Mouse (Mus musculus): ENCODE measurements around the gene Ipcef1. TPM values are rescaled to one million over a fixed set of nuclear protein-coding genes. Genes with fewer than 3 reads are reported as not detected.
"Not testable (repeated sequence)": the region's sequence is repeated elsewhere in the genome, so short reads cannot be mapped to it uniquely, and the experiment has no call there.

The Ipcef1 gene
- polyA plus RNA-seq, 3 experiments from 2014 or later = 59.2 to 108 (median 100) TPM

- ATAC-seq = peak; percentile 93
Measured at GRCm38 (mm10) chr10:7035547-7035946, 16.7 kb downstream of the Ipcef1 start.

DNA sequence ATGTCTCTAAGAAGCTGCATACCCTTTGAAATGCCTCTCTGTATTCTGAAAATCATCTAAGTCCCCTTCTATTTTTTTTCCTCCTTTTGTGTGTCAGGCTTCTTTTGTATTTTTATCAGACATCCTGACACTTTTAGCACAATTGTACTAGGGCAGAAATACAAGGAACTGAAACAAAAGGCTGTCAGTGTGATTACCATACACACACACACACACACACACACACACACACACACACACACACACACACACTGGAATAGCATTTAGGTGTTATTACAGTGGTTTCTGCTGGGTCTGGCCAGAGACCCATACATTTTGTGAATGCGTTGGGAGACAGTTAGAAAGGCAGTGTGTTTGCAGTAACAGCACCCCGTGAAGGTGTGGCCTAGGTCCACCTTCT, 18.8 kb downstream of the Ipcef1 start:
- no peak for ATAC-seq

- no peak for ATAC-seq
Measured at GRCm38 (mm10) chr10:7025028-7025427, 27.2 kb downstream of the Ipcef1 start.

- ATAC-seq = no peak
Measured at GRCm38 (mm10) chr10:7020551-7020950, 31.7 kb downstream of the Ipcef1 start.

DNA sequence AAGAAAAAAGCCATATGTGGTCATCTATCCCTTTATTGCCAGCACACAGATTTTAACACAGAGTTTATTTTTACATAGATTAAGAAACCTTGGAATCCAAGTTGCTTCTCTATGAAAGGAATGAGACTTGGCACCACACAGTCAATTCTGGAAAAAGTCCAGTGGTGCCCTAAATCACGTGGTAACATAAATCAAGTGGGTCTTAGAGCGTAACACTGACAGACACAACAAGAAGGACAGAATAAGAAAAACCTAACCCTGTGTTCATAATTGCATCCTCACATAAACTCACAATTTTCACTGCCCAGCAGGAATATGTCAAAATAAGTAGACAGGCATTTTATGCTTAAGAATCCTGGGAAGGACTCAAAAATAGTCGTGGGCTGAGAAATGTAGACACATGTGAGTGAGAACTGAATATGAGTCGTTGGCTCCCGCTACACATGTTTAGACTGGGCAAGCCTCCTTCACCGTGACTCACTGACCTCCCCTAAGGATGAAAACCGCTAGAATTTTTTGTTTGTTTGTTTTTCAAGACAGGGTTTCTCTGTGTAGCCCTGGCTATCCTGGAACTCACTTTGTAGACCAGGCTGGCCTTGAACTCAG, 32.4 kb downstream of the Ipcef1 start:
- no peak for ATAC-seq

DNA sequence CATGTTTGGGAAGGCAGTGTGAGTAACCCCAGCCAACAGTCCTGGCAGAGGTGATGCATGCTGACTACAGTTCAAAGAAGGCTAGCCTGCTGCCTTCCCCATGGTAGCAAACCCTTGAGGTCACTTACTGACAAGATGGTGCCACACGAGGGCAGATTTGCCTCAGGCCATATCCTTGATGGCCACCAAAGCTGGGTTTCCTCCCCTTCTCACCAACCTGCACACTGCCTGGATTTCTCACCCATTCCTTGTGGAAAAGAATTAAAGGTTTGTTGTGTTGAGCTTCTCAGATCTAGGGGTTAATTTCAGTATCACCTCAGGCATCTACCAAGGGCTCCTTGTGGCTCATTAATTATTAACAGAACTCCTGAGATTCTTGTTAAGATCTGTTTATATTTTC, 37.1 kb downstream of the Ipcef1 start:
- no peak for ATAC-seq

DNA sequence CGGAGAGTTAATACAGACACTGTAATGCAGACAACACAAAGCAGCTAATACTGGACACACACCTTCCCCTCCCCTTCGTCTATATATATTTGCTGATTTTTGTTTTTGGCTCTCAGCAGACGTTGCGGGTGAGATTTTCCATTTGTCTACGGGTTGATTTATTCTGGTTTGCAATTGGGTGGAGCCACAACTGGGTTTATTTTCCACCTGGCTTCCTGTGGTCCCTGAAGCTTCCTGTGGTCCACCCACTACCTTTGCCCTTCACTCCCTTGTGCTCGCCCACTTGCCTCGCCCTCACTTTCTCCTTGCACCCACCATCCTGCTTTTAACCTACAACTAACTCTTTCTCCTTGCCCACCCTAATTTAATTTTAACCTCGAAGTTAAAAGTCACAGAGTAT, 41.7 kb downstream of the Ipcef1 start:
- ATAC-seq = peak; percentile 90

DNA sequence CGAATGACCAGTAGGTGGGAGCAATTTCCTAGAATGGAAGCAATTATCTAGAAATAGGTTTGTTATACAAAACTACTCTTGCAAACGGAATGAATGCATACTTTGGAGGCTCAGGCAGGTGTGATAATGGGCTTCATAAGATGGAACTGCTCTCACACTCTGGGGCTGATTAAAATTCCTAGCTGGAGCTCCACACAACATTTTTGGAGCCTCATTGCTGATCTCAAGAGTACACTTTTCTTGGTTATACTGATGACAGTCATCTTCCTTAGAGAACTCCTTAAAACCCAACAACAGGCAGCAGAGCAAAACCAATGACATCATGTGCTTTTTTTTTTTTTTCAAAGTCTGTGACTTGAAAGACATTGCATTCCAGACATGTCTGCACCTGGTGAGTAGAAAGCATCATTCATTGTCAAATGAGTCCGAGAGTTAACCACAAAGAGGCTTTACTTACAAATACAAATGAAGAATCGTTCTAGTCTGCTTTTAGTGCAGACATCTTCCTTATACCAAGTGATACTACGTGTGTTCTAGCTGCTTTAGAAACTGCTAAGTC, 47.2 kb downstream of the Ipcef1 start:
- ATAC-seq = peak; percentile 18

DNA sequence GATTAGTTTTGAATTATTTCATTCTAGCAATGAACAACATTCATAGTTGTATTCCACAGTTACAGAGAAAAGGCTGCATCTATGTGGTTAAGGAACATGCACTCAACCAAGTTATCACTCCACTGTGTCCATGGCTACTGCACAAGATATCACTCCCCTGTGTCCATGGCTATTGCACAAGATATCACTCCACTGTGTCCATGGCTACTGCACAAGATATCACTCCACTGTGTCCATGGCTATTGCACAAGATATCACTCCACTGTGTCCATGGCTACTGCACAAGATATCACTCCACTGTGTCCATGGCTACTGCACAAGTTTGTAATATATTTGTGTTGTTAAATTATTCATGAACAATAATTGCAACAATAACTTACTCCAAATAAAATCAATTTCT, 48.4 kb downstream of the Ipcef1 start:
- ATAC-seq = not testable (repeated sequence)

GRCm38 (mm10) chr10:6999355-6999754, 52.9 kb downstream of the Ipcef1 start:
- ATAC-seq = no peak

DNA sequence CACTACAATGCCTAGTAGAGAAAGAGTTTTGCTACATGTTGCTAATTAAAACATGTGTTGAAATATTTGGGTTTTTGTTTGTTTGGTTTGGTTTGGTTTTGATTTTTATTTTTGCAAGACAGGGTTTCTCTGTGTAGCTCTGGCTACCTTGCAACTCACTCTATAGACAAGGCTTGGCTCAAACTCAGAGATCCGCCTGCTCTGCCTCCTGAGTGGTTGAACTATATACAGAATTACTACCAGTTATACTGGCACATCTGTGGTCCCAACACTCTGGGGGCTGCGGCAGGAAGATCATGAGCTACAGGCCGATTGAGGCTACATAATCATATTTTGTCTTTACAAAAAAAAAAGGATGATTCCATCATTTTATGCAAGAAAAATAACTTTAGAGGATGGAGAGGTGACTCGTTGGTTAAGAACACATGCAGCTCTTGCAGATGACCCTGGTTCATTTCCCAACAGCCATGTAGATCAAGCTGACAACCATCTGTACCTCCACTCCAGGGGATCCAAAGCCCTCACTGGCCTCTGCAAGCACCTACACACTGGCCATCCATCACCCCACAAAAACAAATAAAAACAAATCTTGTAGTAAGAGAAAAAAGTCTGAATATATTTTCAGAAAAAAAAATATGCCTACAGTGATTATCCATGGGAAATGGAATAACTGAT, 53.6 kb downstream of the Ipcef1 start:
- no peak for ATAC-seq

GRCm38 (mm10) chr10:6996895-6997294, 55.4 kb downstream of the Ipcef1 start:
- ATAC-seq = peak; percentile 87

GRCm38 (mm10) chr10:6988555-6988954, 63.7 kb downstream of the Ipcef1 start:
- ATAC-seq = peak; percentile 72

DNA sequence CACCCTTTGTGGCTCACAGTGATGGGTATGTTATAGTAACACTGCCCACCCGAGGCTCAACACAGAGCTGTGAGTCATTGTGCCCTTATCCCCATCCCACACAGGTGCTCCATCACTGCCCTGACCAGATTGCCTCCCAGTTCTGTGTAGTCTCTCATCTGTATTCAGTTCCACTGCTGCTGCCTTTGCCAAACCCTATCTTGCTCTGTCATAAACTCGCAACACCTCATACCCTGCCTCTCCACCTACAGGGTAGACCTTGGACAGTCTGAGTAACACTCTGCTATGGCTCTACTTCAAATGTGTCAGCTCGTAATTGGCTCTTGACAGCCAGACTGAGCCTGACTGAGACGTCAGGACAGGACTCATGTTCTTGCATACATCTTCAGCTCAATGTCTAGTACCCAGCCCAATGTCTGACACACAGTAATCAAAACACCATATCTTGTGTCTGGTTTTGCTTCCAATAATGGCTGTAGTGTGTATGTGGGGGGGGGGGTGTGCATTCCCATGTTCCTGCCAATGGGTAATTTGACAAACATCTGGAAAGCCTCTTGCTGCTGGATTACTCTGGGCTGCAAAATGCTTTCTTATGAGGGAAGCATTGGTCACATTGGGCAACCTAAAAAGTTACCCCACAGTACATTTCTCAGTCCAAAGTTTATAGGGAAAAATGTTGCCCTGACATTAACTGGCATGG, 64.7 kb downstream of the Ipcef1 start:
- no peak for ATAC-seq

DNA sequence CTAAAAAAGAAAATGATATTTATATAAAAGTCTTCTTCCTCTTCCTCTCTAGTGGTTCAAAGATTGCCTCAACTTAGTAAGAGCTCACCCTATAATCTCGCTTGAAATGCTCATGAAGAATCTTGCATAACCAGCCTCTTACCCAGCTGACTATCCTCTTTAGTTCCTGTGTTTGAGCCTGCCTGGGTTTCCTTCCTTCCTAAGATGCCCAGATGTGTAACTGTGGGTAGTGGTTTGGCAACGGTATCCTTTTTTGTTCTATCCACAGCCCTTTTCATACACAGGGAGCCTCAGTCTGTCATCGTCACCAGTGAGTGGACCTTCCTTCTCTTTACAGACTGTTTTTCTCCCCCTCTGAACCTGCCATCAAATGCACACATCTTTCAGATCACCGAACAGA, 66.0 kb downstream of the Ipcef1 start:
- ATAC-seq = no peak

DNA sequence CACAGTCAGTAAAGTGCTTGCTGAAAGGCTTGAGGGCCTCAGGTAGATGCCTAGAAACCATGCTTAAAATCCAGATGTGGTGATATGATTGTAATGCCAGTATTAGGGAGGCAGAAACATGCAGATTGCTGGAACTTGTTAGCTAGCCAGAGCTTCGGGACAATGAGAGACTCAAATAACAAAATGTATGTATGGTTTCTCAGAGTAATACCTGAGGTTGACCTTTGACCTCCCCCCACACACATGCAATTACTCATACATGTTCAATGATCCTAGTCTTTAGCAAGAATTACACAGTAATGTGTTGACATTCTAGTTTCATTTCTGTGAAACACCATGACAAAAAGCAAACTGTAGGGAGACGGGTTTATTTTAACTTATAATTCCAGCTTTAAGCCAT, 68.8 kb downstream of the Ipcef1 start:
- ATAC-seq = no peak

DNA sequence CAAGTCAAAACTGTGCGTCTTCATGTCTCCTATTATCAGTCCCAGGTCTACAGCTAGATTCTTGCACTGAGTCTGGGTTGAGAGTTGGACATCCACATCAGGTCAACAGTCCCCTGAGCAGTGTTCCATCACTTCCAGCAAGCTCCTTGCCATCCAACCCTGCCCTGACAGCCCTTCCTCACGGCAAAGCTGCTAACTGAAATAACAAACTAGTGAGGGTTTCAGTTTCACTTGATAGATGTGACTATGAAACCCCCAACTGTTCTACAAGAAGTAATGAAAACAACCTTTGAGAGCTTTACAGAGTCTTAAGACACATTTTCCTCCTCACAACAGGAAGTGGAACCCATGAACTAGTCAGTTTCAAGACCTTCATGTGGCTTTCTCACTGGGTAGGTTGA, 69.5 kb downstream of the Ipcef1 start:
- ATAC-seq = peak; percentile 88

DNA sequence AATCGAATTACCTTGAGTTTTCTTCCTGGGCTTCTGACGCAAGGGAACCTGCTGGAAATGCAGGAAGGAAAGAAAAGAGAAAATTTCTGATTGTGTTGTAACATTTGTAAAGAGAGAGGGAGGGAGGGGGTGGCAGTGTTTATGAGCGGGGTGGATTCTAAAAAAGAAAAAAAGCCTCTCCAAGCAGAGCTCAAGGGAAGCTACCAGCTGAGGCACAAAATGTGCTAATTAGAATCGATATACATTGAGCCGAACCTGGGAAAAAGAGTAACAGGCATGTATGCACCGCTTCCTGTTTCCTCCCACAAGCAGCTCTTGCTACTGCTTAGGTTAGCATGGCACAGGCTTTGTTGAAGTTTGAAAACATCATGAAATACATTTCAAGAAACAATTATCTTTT, 72.0 kb downstream of the Ipcef1 start:
- peak; percentile 41 for ATAC-seq

GRCm38 (mm10) chr10:6979789-6980188, 72.5 kb downstream of the Ipcef1 start:
- ATAC-seq = no peak

DNA sequence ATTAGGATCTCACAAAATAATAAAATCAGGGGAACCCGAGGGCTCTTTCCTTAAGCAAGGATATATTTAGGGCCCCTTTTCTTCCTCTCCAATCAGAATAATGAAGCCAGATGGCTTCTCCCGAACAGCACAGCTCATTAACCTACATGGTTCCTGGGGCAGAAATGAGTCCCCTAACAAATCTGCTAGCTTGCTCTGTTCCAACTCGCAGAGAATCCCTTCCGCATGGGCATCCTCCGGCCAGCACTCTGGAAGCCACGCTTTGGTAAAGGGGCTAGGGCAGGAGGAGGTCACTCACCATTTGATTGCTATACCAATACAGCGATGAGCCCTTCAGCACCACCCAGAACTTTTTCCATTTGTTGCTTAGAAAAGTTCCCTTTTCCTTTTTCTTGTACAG, 73.1 kb downstream of the Ipcef1 start:
- ATAC-seq = no peak

GRCm38 (mm10) chr10:6978733-6979132, 73.5 kb downstream of the Ipcef1 start:
- ATAC-seq = no peak

DNA sequence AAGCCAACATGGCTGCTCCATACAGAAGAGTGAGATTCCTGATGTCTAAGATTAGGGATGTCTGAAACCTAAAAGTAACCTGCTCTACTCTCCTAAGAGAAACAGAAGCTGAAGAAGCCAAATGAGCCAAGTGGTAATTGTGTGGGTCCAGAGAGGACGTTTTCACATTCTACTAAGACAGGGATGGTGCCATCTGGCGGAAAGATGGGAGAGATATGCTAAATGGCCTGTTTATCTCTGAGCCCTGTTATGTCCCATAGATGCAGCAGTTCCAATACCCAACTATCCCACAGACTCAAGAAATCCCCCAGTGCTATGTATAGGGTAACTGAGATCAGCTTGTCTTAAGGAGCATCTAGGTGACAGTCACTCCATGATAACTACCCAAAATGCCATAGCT, 74.4 kb downstream of the Ipcef1 start:
- ATAC-seq = no peak

DNA sequence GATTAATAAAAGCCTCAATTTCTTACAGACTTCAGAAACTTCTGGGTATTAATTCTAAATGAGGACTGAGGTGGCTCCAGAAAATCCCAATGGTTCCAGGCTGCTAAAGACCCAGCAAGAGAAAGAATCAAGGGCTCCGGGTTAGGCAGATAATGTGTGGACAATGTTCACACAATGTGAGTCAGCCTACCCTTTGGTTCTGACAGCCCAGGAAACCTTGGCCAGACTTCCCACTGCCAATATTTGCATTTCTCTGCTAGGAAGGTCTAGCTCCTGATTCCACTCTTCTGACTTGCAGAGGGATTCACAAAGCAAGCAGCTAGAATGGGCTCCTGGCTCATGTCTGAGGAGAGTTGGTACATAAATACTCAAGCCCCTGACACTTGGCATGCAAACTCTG, 83.9 kb downstream of the Ipcef1 start:
- ATAC-seq = no peak
